Mouse (Mus musculus): ENCODE data around the gene Olfr975. TPM values are rescaled to one million over a fixed set of nuclear protein-coding genes. Genes with fewer than 3 reads are reported as not detected.

Gene Olfr975
- polyA plus RNA-seq (2014; fragmentation: Illumina TruSeq; extraction: RNeasy Lipid Tissue Mini Kit (QIAGEN cat#74804); ENCODE audit: low read depth, low replicate concordance): not detected

DNA sequence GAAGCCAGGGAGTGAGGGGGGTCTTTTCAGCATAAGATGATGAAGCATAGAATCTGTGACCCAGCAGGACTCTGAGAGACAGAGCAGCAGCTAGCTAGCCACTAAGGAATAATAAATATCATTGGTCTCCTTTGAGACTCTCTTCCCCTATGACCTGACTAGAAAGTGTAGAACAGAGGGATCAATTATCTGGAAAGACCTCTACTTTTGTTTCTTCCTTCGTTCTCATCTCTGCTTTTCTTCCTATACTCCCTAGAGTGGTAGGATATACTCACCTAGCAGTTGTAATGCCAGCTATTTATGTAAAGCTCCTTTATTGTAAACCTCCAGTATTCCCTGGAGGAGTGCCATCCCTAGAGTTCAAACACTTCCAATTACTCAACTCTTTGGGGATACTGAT, at the start of gene Olfr975:
Gene Olfr975, minus strand, starts transcription at position 101 of the 400 bp plus-strand sequence.

DNA sequence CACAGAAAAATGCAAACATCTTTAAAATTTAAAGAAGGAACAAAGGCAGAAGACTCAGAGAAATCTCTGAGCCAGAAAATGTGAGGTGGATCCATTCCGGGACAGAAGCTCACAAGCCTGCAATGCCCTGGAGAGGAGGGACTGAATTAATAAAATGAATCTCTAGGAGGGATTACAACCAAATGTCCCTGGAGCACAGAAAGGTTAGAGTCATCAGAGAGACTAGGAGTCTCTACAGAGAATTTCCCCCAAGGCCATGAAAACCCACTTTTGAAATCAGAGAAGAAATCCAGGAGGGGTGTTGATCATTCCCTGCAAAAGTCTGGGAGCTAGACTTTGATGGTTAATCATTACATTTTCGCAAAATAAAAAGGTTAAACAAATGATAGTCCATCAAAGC, 40.0 kb upstream of the Olfr975 start, which contains the start of gene Olfr978:
Gene Olfr978, plus strand, starts transcription at position 301 of the 400 bp plus-strand sequence.

DNA sequence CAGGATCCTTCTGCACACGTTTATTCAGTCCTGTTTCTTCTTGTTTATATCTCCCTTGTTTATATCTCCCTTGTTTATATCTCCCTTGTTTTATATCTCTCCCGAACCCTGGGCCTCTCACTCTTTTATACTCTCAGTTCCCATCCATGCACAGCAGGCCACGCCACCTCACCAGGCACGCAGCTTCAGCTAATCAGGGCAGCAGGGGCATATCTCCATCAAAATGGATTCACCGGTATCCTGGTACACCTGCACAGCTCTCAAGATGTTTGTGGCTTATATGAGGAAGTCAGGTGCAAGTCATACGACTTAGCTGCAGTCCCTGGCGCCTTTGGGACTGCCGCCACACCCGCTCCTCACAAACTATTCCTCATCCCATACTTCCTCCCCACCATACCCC, 9.2 kb upstream of the Olfr975 start, which contains the start of gene Olfr976:
Gene Olfr976, minus strand, starts transcription at position 101 of the 400 bp plus-strand sequence.

DNA sequence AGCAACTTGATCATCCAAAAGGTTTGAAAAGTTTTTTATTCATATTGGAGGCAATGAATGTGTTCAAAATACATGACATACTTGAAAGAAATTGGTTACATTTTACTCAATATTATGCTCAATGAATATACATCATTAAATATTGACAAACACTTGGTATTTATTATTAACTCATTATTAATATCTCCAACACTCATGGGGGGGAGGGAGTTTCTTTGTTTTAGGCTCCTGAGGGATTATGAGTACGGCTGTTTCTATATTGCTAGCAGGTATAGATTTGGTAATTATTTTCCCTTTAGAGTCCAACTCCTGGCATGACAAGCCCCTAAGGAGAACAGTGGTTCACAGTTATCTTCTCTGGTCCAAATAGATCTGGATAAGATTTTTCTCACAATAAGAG, 14.6 kb downstream of the Olfr975 start, which contains the start of gene Olfr974:
Gene Olfr974, plus strand, starts transcription at position 301 of the 400 bp plus-strand sequence.

DNA sequence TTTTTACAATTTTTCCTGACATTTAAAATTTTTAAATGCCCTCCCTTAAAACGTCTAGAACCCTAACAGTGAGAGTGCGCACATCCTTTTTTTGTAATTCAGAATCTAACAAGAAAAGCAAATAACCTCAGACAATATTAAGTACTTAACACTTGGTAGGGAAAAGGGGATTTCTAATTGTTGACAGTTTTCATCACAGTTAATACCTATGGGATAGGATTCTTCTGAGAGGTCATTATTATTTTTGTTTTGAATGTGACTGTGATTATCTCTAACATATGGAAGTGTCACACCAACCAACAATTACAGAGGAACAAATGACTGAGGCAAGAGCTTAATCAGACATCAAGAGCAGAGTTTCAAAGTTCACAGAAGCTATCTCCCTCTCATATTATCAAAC, 44.8 kb downstream of the Olfr975 start, which contains the start of gene Olfr229:
Gene Olfr229, plus strand, starts transcription at position 301 of the 400 bp plus-strand sequence.

Other genes starting within 250 kb of the Olfr975 start
- gene Olfr149, start 244.9 kb downstream of the Olfr975 start, polyA plus RNA-seq (2014; fragmentation: Illumina TruSeq; extraction: RNeasy Lipid Tissue Mini Kit (QIAGEN cat#74804); ENCODE audit: low read depth, low replicate concordance): not detected
- not detected for gene Olfr965, start 240.7 kb downstream of the Olfr975 start, polyA plus RNA-seq (2014; fragmentation: Illumina TruSeq; extraction: RNeasy Lipid Tissue Mini Kit (QIAGEN cat#74804); ENCODE audit: low read depth, low replicate concordance)
- not detected for gene Olfr150, start 221.1 kb downstream of the Olfr975 start, polyA plus RNA-seq (2014; fragmentation: Illumina TruSeq; extraction: RNeasy Lipid Tissue Mini Kit (QIAGEN cat#74804); ENCODE audit: low read depth, low replicate concordance)
- not detected for gene Olfr967, start 205.8 kb downstream of the Olfr975 start, polyA plus RNA-seq (2014; fragmentation: Illumina TruSeq; extraction: RNeasy Lipid Tissue Mini Kit (QIAGEN cat#74804); ENCODE audit: low read depth, low replicate concordance)
- not detected for gene Olfr968, start 168.8 kb downstream of the Olfr975 start, polyA plus RNA-seq (2014; fragmentation: Illumina TruSeq; extraction: RNeasy Lipid Tissue Mini Kit (QIAGEN cat#74804); ENCODE audit: low read depth, low replicate concordance)
- not detected for gene Olfr969, start 161.1 kb downstream of the Olfr975 start, polyA plus RNA-seq (2014; fragmentation: Illumina TruSeq; extraction: RNeasy Lipid Tissue Mini Kit (QIAGEN cat#74804); ENCODE audit: low read depth, low replicate concordance)
- not detected for gene Olfr970, start 143.2 kb downstream of the Olfr975 start, polyA plus RNA-seq (2014; fragmentation: Illumina TruSeq; extraction: RNeasy Lipid Tissue Mini Kit (QIAGEN cat#74804); ENCODE audit: low read depth, low replicate concordance)
- not detected for gene Olfr971, start 115.2 kb downstream of the Olfr975 start, polyA plus RNA-seq (2014; fragmentation: Illumina TruSeq; extraction: RNeasy Lipid Tissue Mini Kit (QIAGEN cat#74804); ENCODE audit: low read depth, low replicate concordance)
- not detected for gene Olfr972, start 85.6 kb downstream of the Olfr975 start, polyA plus RNA-seq (2014; fragmentation: Illumina TruSeq; extraction: RNeasy Lipid Tissue Mini Kit (QIAGEN cat#74804); ENCODE audit: low read depth, low replicate concordance)
- gene Olfr229, start 44.7 kb downstream of the Olfr975 start, polyA plus RNA-seq (2014; fragmentation: Illumina TruSeq; extraction: RNeasy Lipid Tissue Mini Kit (QIAGEN cat#74804); ENCODE audit: low read depth, low replicate concordance): not detected
- gene Olfr974, start 14.5 kb downstream of the Olfr975 start, polyA plus RNA-seq (2014; fragmentation: Illumina TruSeq; extraction: RNeasy Lipid Tissue Mini Kit (QIAGEN cat#74804); ENCODE audit: low read depth, low replicate concordance): not detected
- not detected for gene Olfr976, start 9.1 kb upstream of the Olfr975 start, polyA plus RNA-seq (2014; fragmentation: Illumina TruSeq; extraction: RNeasy Lipid Tissue Mini Kit (QIAGEN cat#74804); ENCODE audit: low read depth, low replicate concordance)
- not detected for gene Olfr978, start 40.1 kb upstream of the Olfr975 start, polyA plus RNA-seq (2014; fragmentation: Illumina TruSeq; extraction: RNeasy Lipid Tissue Mini Kit (QIAGEN cat#74804); ENCODE audit: low read depth, low replicate concordance)
- gene Olfr979, start 51.4 kb upstream of the Olfr975 start, polyA plus RNA-seq (2014; fragmentation: Illumina TruSeq; extraction: RNeasy Lipid Tissue Mini Kit (QIAGEN cat#74804); ENCODE audit: low read depth, low replicate concordance): not detected
- not detected for gene Olfr980, start 57.5 kb upstream of the Olfr975 start, polyA plus RNA-seq (2014; fragmentation: Illumina TruSeq; extraction: RNeasy Lipid Tissue Mini Kit (QIAGEN cat#74804); ENCODE audit: low read depth, low replicate concordance)
- gene Olfr981, start 69.4 kb upstream of the Olfr975 start, polyA plus RNA-seq (2014; fragmentation: Illumina TruSeq; extraction: RNeasy Lipid Tissue Mini Kit (QIAGEN cat#74804); ENCODE audit: low read depth, low replicate concordance): not detected
- not detected for gene Olfr982, start 121.8 kb upstream of the Olfr975 start, polyA plus RNA-seq (2014; fragmentation: Illumina TruSeq; extraction: RNeasy Lipid Tissue Mini Kit (QIAGEN cat#74804); ENCODE audit: low read depth, low replicate concordance)
- gene Olfr983, start 141.5 kb upstream of the Olfr975 start, polyA plus RNA-seq (2014; fragmentation: Illumina TruSeq; extraction: RNeasy Lipid Tissue Mini Kit (QIAGEN cat#74804); ENCODE audit: low read depth, low replicate concordance): not detected
- not detected for gene Olfr984, start 162.2 kb upstream of the Olfr975 start, polyA plus RNA-seq (2014; fragmentation: Illumina TruSeq; extraction: RNeasy Lipid Tissue Mini Kit (QIAGEN cat#74804); ENCODE audit: low read depth, low replicate concordance)
- not detected for gene Olfr985, start 178.1 kb upstream of the Olfr975 start, polyA plus RNA-seq (2014; fragmentation: Illumina TruSeq; extraction: RNeasy Lipid Tissue Mini Kit (QIAGEN cat#74804); ENCODE audit: low read depth, low replicate concordance)
- gene Tmem225, start 196.1 kb upstream of the Olfr975 start, polyA plus RNA-seq (2014; fragmentation: Illumina TruSeq; extraction: RNeasy Lipid Tissue Mini Kit (QIAGEN cat#74804); ENCODE audit: low read depth, low replicate concordance): not detected
- not detected for gene Olfr986, start 228.9 kb upstream of the Olfr975 start, polyA plus RNA-seq (2014; fragmentation: Illumina TruSeq; extraction: RNeasy Lipid Tissue Mini Kit (QIAGEN cat#74804); ENCODE audit: low read depth, low replicate concordance)
- 8.2 TPM for gene Zfp202, start 240.3 kb upstream of the Olfr975 start, polyA plus RNA-seq (2014; fragmentation: Illumina TruSeq; extraction: RNeasy Lipid Tissue Mini Kit (QIAGEN cat#74804); ENCODE audit: low read depth, low replicate concordance)